Mouse (Mus musculus) liver, embryonic 14.5 days (tissue): ENCODE data around the gene Bcr.

Experiments
- CTCF ChIP-seq: IDR thresholded peaks from 2 replicates; pipeline ENCODE4 v1.5.1; 2016; ENCODE audit warnings: antibody characterized with exemption, low read depth, control low read depth
- EP300 ChIP-seq: IDR thresholded peaks from 2 replicates; pipeline ENCODE4 v1.6.1; 2016; ENCODE audit warnings: antibody characterized with exemption, low read depth

DNA sequence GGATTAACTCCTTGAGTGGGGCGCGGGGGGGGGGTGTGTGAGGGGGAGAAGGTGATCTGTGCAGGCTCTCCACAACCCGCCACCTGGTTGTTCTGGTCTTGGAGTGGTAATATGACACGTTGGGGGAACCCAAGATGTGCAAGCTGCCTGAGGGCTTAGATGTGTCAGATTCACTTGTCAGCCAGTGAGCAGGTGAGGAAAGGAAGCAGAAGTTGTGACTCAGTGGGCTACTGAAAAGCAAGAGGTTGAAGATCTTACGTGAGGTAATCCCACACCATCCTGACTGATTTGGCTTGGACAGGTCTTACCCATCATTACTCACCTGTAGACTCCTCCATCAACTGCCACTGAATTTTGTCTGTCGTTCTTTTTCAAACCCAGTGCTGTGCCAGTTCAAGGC is 2.2 kb downstream of the Bcr start:
- no peak for TF ChIP-seq CTCF
- no peak for TF ChIP-seq EP300
